Mouse (Mus musculus) mouse embryonic stem cell (cell line): Measurements from ENCODE around the gene Ndufa8.

Experiments used
- in situ Hi-C, 2 experiments: fragments of 300-500 bp; cut with MboI; formaldehyde crosslinking; loops; 1 replicate in 1 of 2; 3 replicates in 1 of 2; pipeline ENCODE4 v1.14.3; 2019 to 2020; ENCODE audit warnings: low sequenced_read_pairs in 2 of 2, low pct_unique_long_range_greater_than_20kb in 1 of 2, mixed read lengths in 1 of 2; ENCODE audit not compliant: unreplicated experiment in 1 of 2

Ndufa8 gene

GRCm38 (mm10) chr2:36056248-36056647 lies 7.0 kb upstream of the Ndufa8 start:
- in situ Hi-C loops = no loop called here

- in situ Hi-C loops = no loop called here
Measured at GRCm38 (mm10) chr2:36053249-36053648, 4.0 kb upstream of the Ndufa8 start.

- in situ Hi-C loops = no loop called here
Measured at GRCm38 (mm10) chr2:36049567-36049954, 355 bp upstream of the Ndufa8 start.

GRCm38 (mm10) chr2:36048164-36048563 lies 1.0 kb downstream of the Ndufa8 start:
- in situ Hi-C loops = no loop called here

- in situ Hi-C loops = no loop called here
Measured at GRCm38 (mm10) chr2:36040872-36041271, 8.3 kb downstream of the Ndufa8 start.

- in situ Hi-C loops = no loop called here
Measured at GRCm38 (mm10) chr2:36039297-36039985, 9.8 kb downstream of the Ndufa8 start.

- in situ Hi-C loops = no loop called here
Measured at GRCm38 (mm10) chr2:36035413-36036081, 13.7 kb downstream of the Ndufa8 start.

GRCm38 (mm10) chr2:36034898-36035297 lies 14.3 kb downstream of the Ndufa8 start:
- in situ Hi-C loops = no loop called here

- in situ Hi-C loops = no loop called here
Measured at GRCm38 (mm10) chr2:36033966-36034365, 15.2 kb downstream of the Ndufa8 start.

- in situ Hi-C loops = no loop called here
Measured at GRCm38 (mm10) chr2:36032884-36033283, 16.3 kb downstream of the Ndufa8 start.

- in situ Hi-C loops = no loop called here
Measured at GRCm38 (mm10) chr2:36023291-36023690, 25.9 kb downstream of the Ndufa8 start.

GRCm38 (mm10) chr2:36021385-36022159 lies 27.6 kb downstream of the Ndufa8 start:
- in situ Hi-C loops = no loop called here

GRCm38 (mm10) chr2:36013010-36013409 lies 36.2 kb downstream of the Ndufa8 start:
- in situ Hi-C loops = no loop called here

- in situ Hi-C loops = no loop called here
Measured at GRCm38 (mm10) chr2:36011331-36011825, 37.8 kb downstream of the Ndufa8 start.

- in situ Hi-C loops = no loop called here
Measured at GRCm38 (mm10) chr2:36010579-36010978, 38.6 kb downstream of the Ndufa8 start.

GRCm38 (mm10) chr2:36009386-36009785 lies 39.8 kb downstream of the Ndufa8 start:
- in situ Hi-C loops = loop anchor here (5.0 to 10.0 kb wide), 2 partner anchors 203 to 205 kb away; no protein-coding TSS in a partner anchor

GRCm38 (mm10) chr2:36008071-36008470 lies 41.1 kb downstream of the Ndufa8 start:
- in situ Hi-C loops = loop anchor here (5.0 to 10.0 kb wide), 2 partner anchors 204 to 207 kb away; no protein-coding TSS in a partner anchor

GRCm38 (mm10) chr2:36002188-36002587 lies 47.0 kb downstream of the Ndufa8 start:
- in situ Hi-C loops = loop anchor here in 1 of 2 experiments (10.0 kb wide), 1 partner anchor 213 kb away; no protein-coding TSS in a partner anchor

- in situ Hi-C loops = loop anchor here in 1 of 2 experiments (10.0 kb wide), 1 partner anchor 214 kb away; no protein-coding TSS in a partner anchor
Measured at GRCm38 (mm10) chr2:36000390-36000789, 48.8 kb downstream of the Ndufa8 start.
